Mouse (Mus musculus) CH12.LX (cell line): Measurements from ENCODE around the gene Tfap2e. TPM values are rescaled to one million over a fixed set of nuclear protein-coding genes. Genes with fewer than 3 reads are reported as not detected.

Experiments
- DNase-seq: peaks from one replicate; pipeline ENCODE4 v3.0.0-alpha.2; 2013; ENCODE audit errors: extremely low read depth
- H3K27ac ChIP-seq: 2 replicates; pipeline ENCODE4 v1.5.1; 2012; ENCODE audit warnings: low read depth, mild to moderate bottlenecking, control low read depth, moderate library complexity; ENCODE audit not compliant: insufficient read depth
- H3K27me3 ChIP-seq: replicated peaks from 2 replicates; pipeline ENCODE3; 2012; ENCODE audit warnings: inconsistent platforms
- H3K36me3 ChIP-seq, 2 experiments: replicated peaks in 1 of 2; 2 replicates each; pipeline versions ENCODE3 to v1.6.1; 2012; ENCODE audit warnings: inconsistent platforms in 1 of 2, low read length in 1 of 2, mild to moderate bottlenecking in 1 of 2, mixed read lengths in 1 of 2, moderate library complexity in 1 of 2; ENCODE audit not compliant: control insufficient read depth in 1 of 2, insufficient read depth in 1 of 2
- H3K4me1 ChIP-seq, 2 experiments: 2 replicates each; pipeline ENCODE4 v1.6.1; 2012; ENCODE audit warnings: inconsistent platforms in 1 of 2, moderate library complexity in 1 of 2; ENCODE audit not compliant: insufficient read depth in 2 of 2, control insufficient read depth in 1 of 2
- H3K4me2 ChIP-seq: 2 replicates; pipeline ENCODE4 v1.6.1; 2012; ENCODE audit warnings: low read depth, mild to moderate bottlenecking, control low read depth; ENCODE audit not compliant: poor library complexity, insufficient read depth, severe bottlenecking
- H3K4me3 ChIP-seq, 3 experiments: fragments of 150-350 bp in 1 of 3; sonication (generic) in 1 of 3; replicated peaks in 1 of 3; 2 replicates each; pipeline versions ENCODE3 to v1.5.1; 2011 to 2012; ENCODE audit warnings: low read depth in 2 of 3, low read length in 2 of 3, mild to moderate bottlenecking in 2 of 3, moderate library complexity in 2 of 3, control low read depth in 1 of 3, improper control_type of control experiment in 1 of 3, inconsistent platforms in 1 of 3, mixed read lengths in 1 of 3; ENCODE audit not compliant: poor library complexity in 1 of 3
- H3K79me2 ChIP-seq: replicated peaks from 2 replicates; pipeline ENCODE4 v1.6.1; 2012; ENCODE audit warnings: mild to moderate bottlenecking, moderate library complexity; ENCODE audit not compliant: control insufficient read depth, poor library complexity, insufficient read depth, severe bottlenecking; ENCODE audit errors: extremely low read depth
- H3K9ac ChIP-seq: 2 replicates; pipeline ENCODE4 v1.6.1; 2012; ENCODE audit warnings: low read depth, mild to moderate bottlenecking, control low read depth, moderate library complexity; ENCODE audit not compliant: insufficient read depth
- H3K9me3 ChIP-seq: replicated peaks from 2 replicates; pipeline ENCODE3; 2012; ENCODE audit warnings: low read length, inconsistent platforms, mixed read lengths
- BHLHE40 ChIP-seq: IDR thresholded peaks from 2 replicates; pipeline ENCODE4 v1.6.1; 2011; ENCODE audit warnings: mild to moderate bottlenecking, low read depth, low read length, improper control_type of control experiment
- CTCF ChIP-seq, 2 experiments: IDR thresholded peaks in 1 of 2; conservative IDR thresholded peaks in 1 of 2; 2 replicates each; pipeline ENCODE4 v1.5.1; 2011 to 2012; ENCODE audit warnings: low read depth in 2 of 2, low read length in 2 of 2, improper control_type of control experiment in 1 of 2, inconsistent platforms in 1 of 2, mild to moderate bottlenecking in 1 of 2, moderate library complexity in 1 of 2
- E2F4 ChIP-seq: IDR thresholded peaks from 2 replicates; pipeline ENCODE4 v1.6.1; 2011; ENCODE audit warnings: low read depth, low read length, improper control_type of control experiment; ENCODE audit not compliant: insufficient replicate concordance
- ETS1 ChIP-seq: conservative IDR thresholded peaks from 2 replicates; pipeline ENCODE4 v1.6.1; 2012; ENCODE audit warnings: low read depth, mild to moderate bottlenecking, inconsistent platforms, low read length, improper control_type of control experiment, moderate library complexity
- HCFC1 ChIP-seq: IDR thresholded peaks from 2 replicates; pipeline ENCODE4 v1.6.1; 2012; ENCODE audit warnings: low read depth, mild to moderate bottlenecking, inconsistent platforms, low read length, improper control_type of control experiment
- JUN ChIP-seq: IDR thresholded peaks from 2 replicates; pipeline ENCODE4 v1.6.1; 2011; ENCODE audit warnings: low read depth, mild to moderate bottlenecking, low read length, improper control_type of control experiment, moderate library complexity; ENCODE audit not compliant: insufficient read depth
- JUND ChIP-seq: conservative IDR thresholded peaks from 2 replicates; pipeline ENCODE4 v1.6.1; 2011; ENCODE audit warnings: low read depth, low read length, improper control_type of control experiment
- KAT2A ChIP-seq: IDR thresholded peaks from 2 replicates; pipeline ENCODE4 v1.6.1; 2012; ENCODE audit warnings: low read length, improper control_type of control experiment, inconsistent platforms; ENCODE audit not compliant: insufficient replicate concordance
- MAFK ChIP-seq: IDR thresholded peaks from 2 replicates; pipeline ENCODE4 v1.6.1; 2011; ENCODE audit warnings: low read length, improper control_type of control experiment; ENCODE audit not compliant: insufficient replicate concordance
- MAX ChIP-seq: IDR thresholded peaks from 2 replicates; pipeline ENCODE4 v1.6.1; 2011; ENCODE audit warnings: low read length, improper control_type of control experiment
- MEF2A ChIP-seq: IDR thresholded peaks from 2 replicates; pipeline ENCODE4 v1.6.1; 2014; ENCODE audit warnings: low read depth, mild to moderate bottlenecking, inconsistent platforms, low read length, improper control_type of control experiment, borderline replicate concordance
- MXI1 ChIP-seq: IDR thresholded peaks from 2 replicates; pipeline ENCODE4 v1.6.1; 2011; ENCODE audit warnings: mild to moderate bottlenecking, low read depth, low read length, improper control_type of control experiment
- MYC ChIP-seq: IDR thresholded peaks from 2 replicates; pipeline ENCODE4 v1.6.1; 2011; ENCODE audit warnings: low read depth, mild to moderate bottlenecking, improper control_type of control experiment, low read length
- NELFE ChIP-seq: IDR thresholded peaks from 2 replicates; pipeline ENCODE4 v1.6.1; 2011; ENCODE audit warnings: low read depth, low read length, improper control_type of control experiment
- POLR2A ChIP-seq: IDR thresholded peaks from 2 replicates; pipeline ENCODE4 v1.6.1; 2011; ENCODE audit warnings: low read depth, mild to moderate bottlenecking, improper control_type of control experiment, low read length
- POLR2AphosphoS2 ChIP-seq: IDR thresholded peaks from 2 replicates; pipeline ENCODE4 v1.6.1; 2011; ENCODE audit warnings: low read depth, low read length, improper control_type of control experiment
- RAD21 ChIP-seq: IDR thresholded peaks from 2 replicates; pipeline ENCODE4 v1.6.1; 2011; ENCODE audit warnings: low read depth, mild to moderate bottlenecking, low read length, improper control_type of control experiment, moderate library complexity
- RCOR1 ChIP-seq: conservative IDR thresholded peaks from 2 replicates; pipeline ENCODE4 v1.6.1; 2012; ENCODE audit warnings: low read depth, mild to moderate bottlenecking, inconsistent platforms, low read length, improper control_type of control experiment
- SMC3 ChIP-seq: IDR thresholded peaks from 2 replicates; pipeline ENCODE4 v1.6.1; 2011; ENCODE audit warnings: low read depth, low read length, improper control_type of control experiment
- TBP ChIP-seq: conservative IDR thresholded peaks from 2 replicates; pipeline ENCODE4 v1.6.1; 2011; ENCODE audit warnings: low read depth, low read length, improper control_type of control experiment
- USF2 ChIP-seq: conservative IDR thresholded peaks from 2 replicates; pipeline ENCODE4 v1.6.1; 2011; ENCODE audit warnings: low read depth, low read length, improper control_type of control experiment
- ZC3H11A ChIP-seq: IDR thresholded peaks from 2 replicates; pipeline ENCODE4 v1.6.1; 2012; ENCODE audit warnings: low read depth, mild to moderate bottlenecking, inconsistent platforms, low read length, improper control_type of control experiment
- ZMIZ1 ChIP-seq: IDR thresholded peaks from 2 replicates; pipeline ENCODE4 v1.6.1; 2012; ENCODE audit warnings: low read depth, mild to moderate bottlenecking, inconsistent platforms, low read length, improper control_type of control experiment
- dilution Hi-C: fragments of 300-500 bp; cut with MboI; formaldehyde crosslinking; loops from 2 replicates; pipeline ENCODE4 v1.14.3; 2020; ENCODE audit warnings: low sequenced_read_pairs; ENCODE audit not compliant: extremely low pct_unique_long_range_greater_than_20kb, extremely low pct_ligation_motif_present
- in situ Hi-C: fragments of 300-500 bp; cut with MboI; formaldehyde crosslinking; loops from 3 replicates; pipeline ENCODE4 v1.14.3; 2019; ENCODE audit warnings: low sequenced_read_pairs, low pct_ligation_motif_present, low pct_unique_long_range_greater_than_20kb, mixed read lengths
- polyA plus RNA-seq: library from polyadenylated mRNA; unstranded; fragments of >175 nt; gene quantifications from 2 replicates; pipeline ENCODE4 v1.2.1, GENCODE M21; 2012; ENCODE audit warnings: low read depth; ENCODE audit not compliant: insufficient read length
- total RNA-seq, 2 experiments: library from RNA; depleted of rRNA; stranded (reverse); fragments of 300-350 nt in 1 of 2; fragments of >200 nt in 1 of 2; gene quantifications; 2 replicates each; pipeline ENCODE4 v1.2.3; 2012 to 2014

The Tfap2e gene
- total and polyA plus RNA-seq, 3 experiments: not detected

GRCm38 (mm10) chr4:126707439-126707826, 28.6 kb downstream of the Tfap2e start:
- H3K9ac ChIP-seq: no peak overlapping the region
- no peaks in the 10 kb centered on the region; the same call in none of the 2 replicates for H3K79me2 ChIP-seq
- peaks cover 48 to 91% of the 10 kb centered on the region in 2 experiments for H3K36me3 ChIP-seq
- TF ChIP-seq ZMIZ1 (no peak), KAT2A (no peak), RCOR1 (no peak), HCFC1 (no peak), USF2 (no peak), TBP (no peak), POLR2A (no peak), JUND (no peak), MYC (no peak), RAD21 (no peak), MAFK (no peak), MAX (no peak)
- no peak overlapping the region for H3K4me2 ChIP-seq
- H3K9me3 ChIP-seq: no peaks in the 10 kb centered on the region
- dilution Hi-C loops: no loop called here
- DNase-seq: no peak
- in situ Hi-C loops: no loop called here
- no peak overlapping the region for H3K4me3 ChIP-seq
- H3K4me1 ChIP-seq: no peaks in the 10 kb centered on the region
- H3K27me3 ChIP-seq: no peaks in the 10 kb centered on the region
- H3K27ac ChIP-seq: no peak overlapping the region

- H3K9me3 ChIP-seq: no peaks in the 10 kb centered on the region
- H3K4me1 ChIP-seq: no peaks in the 10 kb centered on the region
- dilution Hi-C loops: no loop called here
- no peak overlapping the region for H3K9ac ChIP-seq
- in situ Hi-C loops: no loop called here
- H3K36me3 ChIP-seq: peaks cover 52 to 93% of the 10 kb centered on the region in 2 experiments
- no peaks in the 10 kb centered on the region for H3K27me3 ChIP-seq
- no peak overlapping the region for H3K4me2 ChIP-seq
- no peaks in the 10 kb centered on the region; the same call in none of the 2 replicates for H3K79me2 ChIP-seq
- no peak overlapping the region for H3K27ac ChIP-seq
- H3K4me3 ChIP-seq: no peak overlapping the region
- TF ChIP-seq ZMIZ1 (no peak), ETS1 (no peak), CTCF (conservative IDR thresholded peaks at IDR 0.05 in 1 of 2, IDR thresholded peaks at IDR 0.05 in 1 of 2; ENCODE audit: low read depth in 2 of 2, low read length in 2 of 2) (no peak), JUN (no peak), E2F4 (no peak), POLR2AphosphoS2 (no peak), NELFE (no peak), BHLHE40 (no peak), ZC3H11A (no peak), MXI1 (no peak), MEF2A (no peak), SMC3 (no peak), MAFK (no peak), POLR2A (no peak), JUND (no peak)
- no peak for DNase-seq
Measured at GRCm38 (mm10) chr4:126706630-126707438, 29.2 kb downstream of the Tfap2e start.
